Mouse (Mus musculus) CH12.LX (cell line): Measurements from ENCODE around the gene Sstr5. TPM values are rescaled to one million over a fixed set of nuclear protein-coding genes. Genes with fewer than 3 reads are reported as not detected.

Experiments used
- DNase-seq: peaks from one replicate; pipeline ENCODE4 v3.0.0-alpha.2; 2013; ENCODE audit errors: extremely low read depth
- H3K27ac ChIP-seq: 2 replicates; pipeline ENCODE4 v1.5.1; 2012; ENCODE audit warnings: low read depth, mild to moderate bottlenecking, control low read depth, moderate library complexity; ENCODE audit not compliant: insufficient read depth
- H3K27me3 ChIP-seq: replicated peaks from 2 replicates; pipeline ENCODE3; 2012; ENCODE audit warnings: inconsistent platforms
- H3K36me3 ChIP-seq, 2 experiments: replicated peaks in 1 of 2; 2 replicates each; pipeline versions ENCODE3 to v1.6.1; 2012; ENCODE audit warnings: inconsistent platforms in 1 of 2, low read length in 1 of 2, mild to moderate bottlenecking in 1 of 2, mixed read lengths in 1 of 2, moderate library complexity in 1 of 2; ENCODE audit not compliant: control insufficient read depth in 1 of 2, insufficient read depth in 1 of 2
- H3K4me1 ChIP-seq, 2 experiments: 2 replicates each; pipeline ENCODE4 v1.6.1; 2012; ENCODE audit warnings: inconsistent platforms in 1 of 2, moderate library complexity in 1 of 2; ENCODE audit not compliant: insufficient read depth in 2 of 2, control insufficient read depth in 1 of 2
- H3K4me2 ChIP-seq: 2 replicates; pipeline ENCODE4 v1.6.1; 2012; ENCODE audit warnings: low read depth, mild to moderate bottlenecking, control low read depth; ENCODE audit not compliant: poor library complexity, insufficient read depth, severe bottlenecking
- H3K4me3 ChIP-seq, 3 experiments: fragments of 150-350 bp in 1 of 3; sonication (generic) in 1 of 3; replicated peaks in 1 of 3; 2 replicates each; pipeline versions ENCODE3 to v1.5.1; 2011 to 2012; ENCODE audit warnings: low read depth in 2 of 3, low read length in 2 of 3, mild to moderate bottlenecking in 2 of 3, moderate library complexity in 2 of 3, control low read depth in 1 of 3, improper control_type of control experiment in 1 of 3, inconsistent platforms in 1 of 3, mixed read lengths in 1 of 3; ENCODE audit not compliant: poor library complexity in 1 of 3
- H3K79me2 ChIP-seq: replicated peaks from 2 replicates; pipeline ENCODE4 v1.6.1; 2012; ENCODE audit warnings: mild to moderate bottlenecking, moderate library complexity; ENCODE audit not compliant: control insufficient read depth, poor library complexity, insufficient read depth, severe bottlenecking; ENCODE audit errors: extremely low read depth
- H3K9ac ChIP-seq: 2 replicates; pipeline ENCODE4 v1.6.1; 2012; ENCODE audit warnings: low read depth, mild to moderate bottlenecking, control low read depth, moderate library complexity; ENCODE audit not compliant: insufficient read depth
- H3K9me3 ChIP-seq: replicated peaks from 2 replicates; pipeline ENCODE3; 2012; ENCODE audit warnings: low read length, inconsistent platforms, mixed read lengths
- CHD1 ChIP-seq: IDR thresholded peaks from 2 replicates; pipeline ENCODE4 v1.6.1; 2012; ENCODE audit warnings: low read depth, low read length, improper control_type of control experiment, inconsistent platforms
- CHD2 ChIP-seq: IDR thresholded peaks from 2 replicates; pipeline ENCODE4 v1.6.1; 2011; ENCODE audit warnings: low read length, improper control_type of control experiment
- CTCF ChIP-seq, 2 experiments: IDR thresholded peaks in 1 of 2; conservative IDR thresholded peaks in 1 of 2; 2 replicates each; pipeline ENCODE4 v1.5.1; 2011 to 2012; ENCODE audit warnings: low read depth in 2 of 2, low read length in 2 of 2, improper control_type of control experiment in 1 of 2, inconsistent platforms in 1 of 2, mild to moderate bottlenecking in 1 of 2, moderate library complexity in 1 of 2
- ELF1 ChIP-seq: IDR thresholded peaks from 2 replicates; pipeline ENCODE4 v1.6.1; 2014; ENCODE audit warnings: low read depth, mild to moderate bottlenecking, inconsistent platforms, low read length, improper control_type of control experiment
- EP300 ChIP-seq: IDR thresholded peaks from 2 replicates; pipeline ENCODE4 v1.6.1; 2011; ENCODE audit warnings: low read length, improper control_type of control experiment
- ETS1 ChIP-seq: conservative IDR thresholded peaks from 2 replicates; pipeline ENCODE4 v1.6.1; 2012; ENCODE audit warnings: low read depth, mild to moderate bottlenecking, inconsistent platforms, low read length, improper control_type of control experiment, moderate library complexity
- GABPA ChIP-seq: IDR thresholded peaks from 2 replicates; pipeline ENCODE4 v1.6.1; 2012; ENCODE audit warnings: low read depth, low read length, improper control_type of control experiment, inconsistent platforms; ENCODE audit not compliant: insufficient replicate concordance
- MAFK ChIP-seq: IDR thresholded peaks from 2 replicates; pipeline ENCODE4 v1.6.1; 2011; ENCODE audit warnings: low read length, improper control_type of control experiment; ENCODE audit not compliant: insufficient replicate concordance
- MAZ ChIP-seq: IDR thresholded peaks from 2 replicates; pipeline ENCODE4 v1.6.1; 2012; ENCODE audit warnings: low read depth, mild to moderate bottlenecking, inconsistent platforms, low read length, improper control_type of control experiment, moderate library complexity
- MEF2A ChIP-seq: IDR thresholded peaks from 2 replicates; pipeline ENCODE4 v1.6.1; 2014; ENCODE audit warnings: low read depth, mild to moderate bottlenecking, inconsistent platforms, low read length, improper control_type of control experiment, borderline replicate concordance
- MYC ChIP-seq: IDR thresholded peaks from 2 replicates; pipeline ENCODE4 v1.6.1; 2011; ENCODE audit warnings: low read depth, mild to moderate bottlenecking, improper control_type of control experiment, low read length
- NRF1 ChIP-seq: IDR thresholded peaks from 2 replicates; pipeline ENCODE4 v1.6.1; 2014; ENCODE audit warnings: low read depth, mild to moderate bottlenecking, inconsistent platforms, low read length, improper control_type of control experiment, moderate library complexity
- RAD21 ChIP-seq: IDR thresholded peaks from 2 replicates; pipeline ENCODE4 v1.6.1; 2011; ENCODE audit warnings: low read depth, mild to moderate bottlenecking, low read length, improper control_type of control experiment, moderate library complexity
- RCOR1 ChIP-seq: conservative IDR thresholded peaks from 2 replicates; pipeline ENCODE4 v1.6.1; 2012; ENCODE audit warnings: low read depth, mild to moderate bottlenecking, inconsistent platforms, low read length, improper control_type of control experiment
- SMC3 ChIP-seq: IDR thresholded peaks from 2 replicates; pipeline ENCODE4 v1.6.1; 2011; ENCODE audit warnings: low read depth, low read length, improper control_type of control experiment
- ZC3H11A ChIP-seq: IDR thresholded peaks from 2 replicates; pipeline ENCODE4 v1.6.1; 2012; ENCODE audit warnings: low read depth, mild to moderate bottlenecking, inconsistent platforms, low read length, improper control_type of control experiment
- ZMIZ1 ChIP-seq: IDR thresholded peaks from 2 replicates; pipeline ENCODE4 v1.6.1; 2012; ENCODE audit warnings: low read depth, mild to moderate bottlenecking, inconsistent platforms, low read length, improper control_type of control experiment
- ZNF384 ChIP-seq: IDR thresholded peaks from 2 replicates; pipeline ENCODE4 v1.6.1; 2012; ENCODE audit warnings: low read depth, low read length, improper control_type of control experiment, inconsistent platforms
- dilution Hi-C: fragments of 300-500 bp; cut with MboI; formaldehyde crosslinking; loops from 2 replicates; pipeline ENCODE4 v1.14.3; 2020; ENCODE audit warnings: low sequenced_read_pairs; ENCODE audit not compliant: extremely low pct_unique_long_range_greater_than_20kb, extremely low pct_ligation_motif_present
- in situ Hi-C: fragments of 300-500 bp; cut with MboI; formaldehyde crosslinking; loops from 3 replicates; pipeline ENCODE4 v1.14.3; 2019; ENCODE audit warnings: low sequenced_read_pairs, low pct_ligation_motif_present, low pct_unique_long_range_greater_than_20kb, mixed read lengths
- polyA plus RNA-seq: library from polyadenylated mRNA; unstranded; fragments of >175 nt; gene quantifications from 2 replicates; pipeline ENCODE4 v1.2.1, GENCODE M21; 2012; ENCODE audit warnings: low read depth; ENCODE audit not compliant: insufficient read length
- total RNA-seq, 2 experiments: library from RNA; depleted of rRNA; stranded (reverse); fragments of 300-350 nt in 1 of 2; fragments of >200 nt in 1 of 2; gene quantifications; 2 replicates each; pipeline ENCODE4 v1.2.3; 2012 to 2014

Sstr5 gene
- total and polyA plus RNA-seq, 3 experiments: 0.35 to 1.9 (median 0.38) TPM

- Histone ChIP-seq H3K4me2 (no peak overlapping the region), H3K27ac (no peak overlapping the region), H3K79me2 (no peaks in the 10 kb centered on the region), H3K27me3 (no peaks in the 10 kb centered on the region), H3K9me3 (no peaks in the 10 kb centered on the region), H3K4me3 (no peak overlapping the region), H3K9ac (no peak overlapping the region)
- in situ Hi-C loops: loop anchor here (5.0 kb wide), 1 partner anchor 187 kb away; no protein-coding TSS in a partner anchor
- DNase-seq: no peak
- TF ChIP-seq MEF2A: no peak
- no peak for TF ChIP-seq ELF1
- no peak for TF ChIP-seq MYC
- TF ChIP-seq CHD1: no peak
- no peak for TF ChIP-seq MAFK
- no peak for TF ChIP-seq CTCF (conservative IDR thresholded peaks at IDR 0.05 in 1 of 2, IDR thresholded peaks at IDR 0.05 in 1 of 2; ENCODE audit: low read depth in 2 of 2, low read length in 2 of 2)
- TF ChIP-seq, all 38 proteins: peak for 0
- peaks cover 0 to 9% of the 10 kb centered on the region in 2 experiments; a peak in 2 of 4 replicates for H3K4me1 ChIP-seq
- dilution Hi-C loops: no loop called here
- no peaks in the 10 kb centered on the region for H3K36me3 ChIP-seq
Observed at GRCm38 (mm10) chr17:25510074-25510830, 13.2 kb upstream of the Sstr5 start.

- peak; percentile 43 for DNase-seq
- Histone ChIP-seq H3K79me2 (no peaks in the 10 kb centered on the region), H3K27ac (no peak overlapping the region), H3K9me3 (no peaks in the 10 kb centered on the region), H3K36me3 (no peaks in the 10 kb centered on the region), H3K4me2 (no peak overlapping the region), H3K4me3 (no peak overlapping the region), H3K9ac (no peak overlapping the region), H3K4me1 (peaks cover 0 to 1% of the 10 kb centered on the region in 2 experiments; a peak in 1 of 4 replicates), H3K27me3 (no peaks in the 10 kb centered on the region)
- in situ Hi-C loops (no loop called here), dilution Hi-C loops (no loop called here)
- no peak for TF ChIP-seq MEF2A
- TF ChIP-seq CHD2: no peak
- TF ChIP-seq SMC3: peak; percentile 60
- no peak for TF ChIP-seq ETS1
- TF ChIP-seq MYC: no peak
- no peak for TF ChIP-seq ZMIZ1
- peak; percentile 32 to 71 for TF ChIP-seq CTCF (conservative IDR thresholded peaks at IDR 0.05 in 1 of 2, IDR thresholded peaks at IDR 0.05 in 1 of 2; ENCODE audit: low read depth in 2 of 2, low read length in 2 of 2)
- peak; percentile 59 for TF ChIP-seq RAD21
Observed at GRCm38 (mm10) chr17:25508860-25509577, 11.9 kb upstream of the Sstr5 start.

- TF ChIP-seq ELF1 (no peak), ZNF384 (no peak), NRF1 (no peak), ZC3H11A (no peak), GABPA (no peak), RAD21 (peak; percentile 89), RCOR1 (no peak), MEF2A (no peak), EP300 (no peak), CTCF (conservative IDR thresholded peaks at IDR 0.05 in 1 of 2, IDR thresholded peaks at IDR 0.05 in 1 of 2; ENCODE audit: low read depth in 2 of 2, low read length in 2 of 2) (peak; percentile 23 to 92; a peak in 2 of 4 replicates), CHD2 (no peak), ZMIZ1 (no peak), MAZ (0 out of 2 replicates have a peak, but pooled peaks have one; percentile 48), SMC3 (peak; percentile 74)
- H3K4me2 ChIP-seq: no peak overlapping the region
- no peaks in the 10 kb centered on the region for H3K79me2 ChIP-seq
- dilution Hi-C loops (no loop called here), in situ Hi-C loops (no loop called here)
- no peak overlapping the region for H3K27ac ChIP-seq
- no peaks in the 10 kb centered on the region for H3K9me3 ChIP-seq
- peak; percentile 45 for DNase-seq
- H3K4me3 ChIP-seq: no peak overlapping the region
- peaks cover 5% of the 10 kb centered on the region for H3K27me3 ChIP-seq
- H3K9ac ChIP-seq: no peak overlapping the region
- H3K36me3 ChIP-seq: no peaks in the 10 kb centered on the region
- H3K4me1 ChIP-seq: no peaks in the 10 kb centered on the region
Observed at GRCm38 (mm10) chr17:25507799-25508198, 10.7 kb upstream of the Sstr5 start.
